Mouse (Mus musculus) CH12.LX (cell line): ENCODE measurements around the gene Tmem97. TPM values are rescaled to one million over a fixed set of nuclear protein-coding genes. Genes with fewer than 3 reads are reported as not detected.
A peak's percentile ranks its signal among the peaks of the same experiment; 100 is the strongest.

Experiments used
- DNase-seq: peaks from one replicate; pipeline ENCODE4 v3.0.0-alpha.2; 2013; ENCODE audit errors: extremely low read depth
- H3K27ac ChIP-seq: 2 replicates; pipeline ENCODE4 v1.5.1; 2012; ENCODE audit warnings: low read depth, mild to moderate bottlenecking, control low read depth, moderate library complexity; ENCODE audit not compliant: insufficient read depth
- H3K27me3 ChIP-seq: replicated peaks from 2 replicates; pipeline ENCODE3; 2012; ENCODE audit warnings: inconsistent platforms
- H3K36me3 ChIP-seq, 2 experiments: replicated peaks in 1 of 2; 2 replicates each; pipeline versions ENCODE3 to v1.6.1; 2012; ENCODE audit warnings: inconsistent platforms in 1 of 2, low read length in 1 of 2, mild to moderate bottlenecking in 1 of 2, mixed read lengths in 1 of 2, moderate library complexity in 1 of 2; ENCODE audit not compliant: control insufficient read depth in 1 of 2, insufficient read depth in 1 of 2
- H3K4me1 ChIP-seq, 2 experiments: 2 replicates each; pipeline ENCODE4 v1.6.1; 2012; ENCODE audit warnings: inconsistent platforms in 1 of 2, moderate library complexity in 1 of 2; ENCODE audit not compliant: insufficient read depth in 2 of 2, control insufficient read depth in 1 of 2
- H3K4me2 ChIP-seq: 2 replicates; pipeline ENCODE4 v1.6.1; 2012; ENCODE audit warnings: low read depth, mild to moderate bottlenecking, control low read depth; ENCODE audit not compliant: poor library complexity, insufficient read depth, severe bottlenecking
- H3K4me3 ChIP-seq, 3 experiments: fragments of 150-350 bp in 1 of 3; sonication (generic) in 1 of 3; replicated peaks in 1 of 3; 2 replicates each; pipeline versions ENCODE3 to v1.5.1; 2011 to 2012; ENCODE audit warnings: low read depth in 2 of 3, low read length in 2 of 3, mild to moderate bottlenecking in 2 of 3, moderate library complexity in 2 of 3, control low read depth in 1 of 3, improper control_type of control experiment in 1 of 3, inconsistent platforms in 1 of 3, mixed read lengths in 1 of 3; ENCODE audit not compliant: poor library complexity in 1 of 3
- H3K79me2 ChIP-seq: replicated peaks from 2 replicates; pipeline ENCODE4 v1.6.1; 2012; ENCODE audit warnings: mild to moderate bottlenecking, moderate library complexity; ENCODE audit not compliant: control insufficient read depth, poor library complexity, insufficient read depth, severe bottlenecking; ENCODE audit errors: extremely low read depth
- H3K9ac ChIP-seq: 2 replicates; pipeline ENCODE4 v1.6.1; 2012; ENCODE audit warnings: low read depth, mild to moderate bottlenecking, control low read depth, moderate library complexity; ENCODE audit not compliant: insufficient read depth
- H3K9me3 ChIP-seq: replicated peaks from 2 replicates; pipeline ENCODE3; 2012; ENCODE audit warnings: low read length, inconsistent platforms, mixed read lengths
- BHLHE40 ChIP-seq: IDR thresholded peaks from 2 replicates; pipeline ENCODE4 v1.6.1; 2011; ENCODE audit warnings: mild to moderate bottlenecking, low read depth, low read length, improper control_type of control experiment
- CHD1 ChIP-seq: IDR thresholded peaks from 2 replicates; pipeline ENCODE4 v1.6.1; 2012; ENCODE audit warnings: low read depth, low read length, improper control_type of control experiment, inconsistent platforms
- CHD2 ChIP-seq: IDR thresholded peaks from 2 replicates; pipeline ENCODE4 v1.6.1; 2011; ENCODE audit warnings: low read length, improper control_type of control experiment
- E2F4 ChIP-seq: IDR thresholded peaks from 2 replicates; pipeline ENCODE4 v1.6.1; 2011; ENCODE audit warnings: low read depth, low read length, improper control_type of control experiment; ENCODE audit not compliant: insufficient replicate concordance
- ELF1 ChIP-seq: IDR thresholded peaks from 2 replicates; pipeline ENCODE4 v1.6.1; 2014; ENCODE audit warnings: low read depth, mild to moderate bottlenecking, inconsistent platforms, low read length, improper control_type of control experiment
- EP300 ChIP-seq: IDR thresholded peaks from 2 replicates; pipeline ENCODE4 v1.6.1; 2011; ENCODE audit warnings: low read length, improper control_type of control experiment
- ETS1 ChIP-seq: conservative IDR thresholded peaks from 2 replicates; pipeline ENCODE4 v1.6.1; 2012; ENCODE audit warnings: low read depth, mild to moderate bottlenecking, inconsistent platforms, low read length, improper control_type of control experiment, moderate library complexity
- IRF4 ChIP-seq: IDR thresholded peaks from 2 replicates; pipeline ENCODE4 v1.6.1; 2014; ENCODE audit warnings: low read depth, mild to moderate bottlenecking, inconsistent platforms, low read length, improper control_type of control experiment
- JUN ChIP-seq: IDR thresholded peaks from 2 replicates; pipeline ENCODE4 v1.6.1; 2011; ENCODE audit warnings: low read depth, mild to moderate bottlenecking, low read length, improper control_type of control experiment, moderate library complexity; ENCODE audit not compliant: insufficient read depth
- JUND ChIP-seq: conservative IDR thresholded peaks from 2 replicates; pipeline ENCODE4 v1.6.1; 2011; ENCODE audit warnings: low read depth, low read length, improper control_type of control experiment
- KAT2A ChIP-seq: IDR thresholded peaks from 2 replicates; pipeline ENCODE4 v1.6.1; 2012; ENCODE audit warnings: low read length, improper control_type of control experiment, inconsistent platforms; ENCODE audit not compliant: insufficient replicate concordance
- MAX ChIP-seq: IDR thresholded peaks from 2 replicates; pipeline ENCODE4 v1.6.1; 2011; ENCODE audit warnings: low read length, improper control_type of control experiment
- MAZ ChIP-seq: IDR thresholded peaks from 2 replicates; pipeline ENCODE4 v1.6.1; 2012; ENCODE audit warnings: low read depth, mild to moderate bottlenecking, inconsistent platforms, low read length, improper control_type of control experiment, moderate library complexity
- MXI1 ChIP-seq: IDR thresholded peaks from 2 replicates; pipeline ENCODE4 v1.6.1; 2011; ENCODE audit warnings: mild to moderate bottlenecking, low read depth, low read length, improper control_type of control experiment
- MYC ChIP-seq: IDR thresholded peaks from 2 replicates; pipeline ENCODE4 v1.6.1; 2011; ENCODE audit warnings: low read depth, mild to moderate bottlenecking, improper control_type of control experiment, low read length
- NELFE ChIP-seq: IDR thresholded peaks from 2 replicates; pipeline ENCODE4 v1.6.1; 2011; ENCODE audit warnings: low read depth, low read length, improper control_type of control experiment
- POLR2A ChIP-seq: IDR thresholded peaks from 2 replicates; pipeline ENCODE4 v1.6.1; 2011; ENCODE audit warnings: low read depth, mild to moderate bottlenecking, improper control_type of control experiment, low read length
- RAD21 ChIP-seq: IDR thresholded peaks from 2 replicates; pipeline ENCODE4 v1.6.1; 2011; ENCODE audit warnings: low read depth, mild to moderate bottlenecking, low read length, improper control_type of control experiment, moderate library complexity
- RCOR1 ChIP-seq: conservative IDR thresholded peaks from 2 replicates; pipeline ENCODE4 v1.6.1; 2012; ENCODE audit warnings: low read depth, mild to moderate bottlenecking, inconsistent platforms, low read length, improper control_type of control experiment
- SMC3 ChIP-seq: IDR thresholded peaks from 2 replicates; pipeline ENCODE4 v1.6.1; 2011; ENCODE audit warnings: low read depth, low read length, improper control_type of control experiment
- TBP ChIP-seq: conservative IDR thresholded peaks from 2 replicates; pipeline ENCODE4 v1.6.1; 2011; ENCODE audit warnings: low read depth, low read length, improper control_type of control experiment
- UBTF ChIP-seq: IDR thresholded peaks from 2 replicates; pipeline ENCODE4 v1.6.1; 2012; ENCODE audit warnings: low read depth, mild to moderate bottlenecking, inconsistent platforms, low read length, improper control_type of control experiment, moderate library complexity
- USF1 ChIP-seq: IDR thresholded peaks from 2 replicates; pipeline ENCODE4 v1.6.1; 2014; ENCODE audit warnings: low read depth, mild to moderate bottlenecking, inconsistent platforms, low read length, improper control_type of control experiment
- ZC3H11A ChIP-seq: IDR thresholded peaks from 2 replicates; pipeline ENCODE4 v1.6.1; 2012; ENCODE audit warnings: low read depth, mild to moderate bottlenecking, inconsistent platforms, low read length, improper control_type of control experiment
- ZKSCAN1 ChIP-seq: IDR thresholded peaks from 2 replicates; pipeline ENCODE4 v1.6.1; 2012; ENCODE audit warnings: low read depth, inconsistent platforms, low read length, improper control_type of control experiment, borderline replicate concordance
- dilution Hi-C: fragments of 300-500 bp; cut with MboI; formaldehyde crosslinking; loops from 2 replicates; pipeline ENCODE4 v1.14.3; 2020; ENCODE audit warnings: low sequenced_read_pairs; ENCODE audit not compliant: extremely low pct_unique_long_range_greater_than_20kb, extremely low pct_ligation_motif_present
- in situ Hi-C: fragments of 300-500 bp; cut with MboI; formaldehyde crosslinking; loops from 3 replicates; pipeline ENCODE4 v1.14.3; 2019; ENCODE audit warnings: low sequenced_read_pairs, low pct_ligation_motif_present, low pct_unique_long_range_greater_than_20kb, mixed read lengths
- polyA plus RNA-seq: library from polyadenylated mRNA; unstranded; fragments of >175 nt; gene quantifications from 2 replicates; pipeline ENCODE4 v1.2.1, GENCODE M21; 2012; ENCODE audit warnings: low read depth; ENCODE audit not compliant: insufficient read length
- total RNA-seq, 2 experiments: library from RNA; depleted of rRNA; stranded (reverse); fragments of 300-350 nt in 1 of 2; fragments of >200 nt in 1 of 2; gene quantifications; 2 replicates each; pipeline ENCODE4 v1.2.3; 2012 to 2014

Tmem97 gene
- total and polyA plus RNA-seq, 3 experiments: 213 to 347 (median 268) TPM

GRCm38 (mm10) chr11:78536080-78536689 is 14.4 kb downstream of the Tmem97 start, which contains the start of the genes Tnfaip1 and Ift20 (continued):
- TF ChIP-seq CHD1 (no peak), KAT2A (peak; percentile 100), CHD2 (peak; percentile 99), EP300 (no peak), RAD21 (no peak), MAX (peak; percentile 61), JUN (peak; percentile 4; the same call in 1 of the 2 replicates), USF1 (no peak), BHLHE40 (peak; percentile 24; the same call in 1 of the 2 replicates)

- in situ Hi-C loops: no loop called here
- Histone ChIP-seq H3K36me3 (peaks cover 23 to 51% of the 10 kb centered on the region in 2 experiments), H3K4me3 (peak overlapping the region; percentile 70 to 79 (median 72)), H3K27me3 (no peaks in the 10 kb centered on the region), H3K4me1 (peaks cover 14 to 42% of the 10 kb centered on the region in 2 experiments), H3K27ac (peak overlapping the region; percentile 72), H3K9ac (peak overlapping the region; percentile 64), H3K4me2 (peak overlapping the region; percentile 96), H3K9me3 (no peaks in the 10 kb centered on the region), H3K79me2 (peaks cover 75% of the 10 kb centered on the region)
- no peak for TF ChIP-seq NELFE
- no peak for TF ChIP-seq ZKSCAN1
- peak; percentile 69 for TF ChIP-seq JUND
- TF ChIP-seq KAT2A: no peak
- TF ChIP-seq E2F4: peak; percentile 51; the same call in 1 of the 2 replicates
- 0 out of 2 replicates have a peak, but pooled peaks have one; percentile 2 for TF ChIP-seq SMC3
- TF ChIP-seq JUN: peak; percentile 70
- no peak for TF ChIP-seq RCOR1
- TF ChIP-seq ETS1: no peak; the same call in 1 of the 2 replicates
- TF ChIP-seq MAX: peak; percentile 62
- no peak for TF ChIP-seq IRF4
- peak; percentile 76 for TF ChIP-seq MYC
- TF ChIP-seq TBP: 0 out of 2 replicates have a peak, but pooled peaks have one; percentile 5
- peak; percentile 93 for TF ChIP-seq MXI1
- no peak for TF ChIP-seq ZC3H11A
- 0 out of 2 replicates have a peak, but pooled peaks have one; percentile 24 for TF ChIP-seq ELF1
- TF ChIP-seq EP300: peak; percentile 42; the same call in 1 of the 2 replicates
- no peak for TF ChIP-seq UBTF
- no peak for TF ChIP-seq MAZ
- TF ChIP-seq BHLHE40: peak; percentile 45; the same call in 1 of the 2 replicates
- no peak for TF ChIP-seq POLR2A
- DNase-seq: peak; percentile 88
- dilution Hi-C loops: no loop called here
Measured at GRCm38 (mm10) chr11:78535376-78536079, 15.0 kb downstream of the Tmem97 start.
